Mouse (Mus musculus): ENCODE results near the gene Cap1. TPM values are rescaled to one million over a fixed set of nuclear protein-coding genes. Genes with fewer than 3 reads are reported as not detected.

Cap1 gene
- polyA plus RNA-seq, 1 experiment from 2014 or later: 70.2 TPM

DNA sequence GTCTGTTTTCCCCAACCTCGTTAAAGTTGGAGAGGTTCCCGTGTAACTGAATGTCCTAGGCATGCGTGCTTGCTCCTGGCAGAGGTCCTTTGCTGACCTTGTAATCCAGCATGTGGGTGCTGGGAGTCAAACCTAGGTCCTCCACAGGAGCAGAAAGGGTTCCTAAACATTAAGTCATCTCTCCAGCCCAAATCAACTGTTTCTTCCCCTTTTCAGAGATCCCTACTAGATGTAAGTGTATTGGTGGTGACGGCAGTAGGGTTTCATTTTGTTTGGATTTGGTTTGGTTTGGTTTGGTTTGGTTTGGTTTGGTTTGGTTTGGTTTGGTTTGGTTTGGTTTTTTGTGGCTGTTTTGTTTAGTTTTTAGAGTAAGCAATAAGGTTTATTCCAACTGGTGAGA lies 11.9 kb upstream of the Cap1 start:
- no peak overlapping the region for H3K27ac ChIP-seq (replicated peaks; ENCODE audit: low read depth, low read length)
- H3K27me3 ChIP-seq (replicated peaks; ENCODE audit: control insufficient read depth, insufficient read depth, low read length): no peaks in the 10 kb centered on the region
- no peaks in the 10 kb centered on the region for H3K36me3 ChIP-seq (ENCODE audit: control insufficient read depth, insufficient read depth, low read length)
- 84% methylated on average over 4 of the region's 4 CpGs for WGBS
- H3K4me1 ChIP-seq (ENCODE audit: control insufficient read depth, insufficient read depth, low read length): no peaks in the 10 kb centered on the region
- DNase-seq (ENCODE audit: low spot score) (no peak), ATAC-seq (ENCODE audit: low read depth) (no peak)
- no peaks in the 10 kb centered on the region for H3K9me3 ChIP-seq (ENCODE audit: control insufficient read depth, low read length)
- H3K9ac ChIP-seq (ENCODE audit: low read depth, low read length): no peak overlapping the region
- H3K4me2 ChIP-seq (ENCODE audit: low read depth, low read length): no peak overlapping the region
- no peak overlapping the region for H3K4me3 ChIP-seq (ENCODE audit: low read depth, low read length)

DNA sequence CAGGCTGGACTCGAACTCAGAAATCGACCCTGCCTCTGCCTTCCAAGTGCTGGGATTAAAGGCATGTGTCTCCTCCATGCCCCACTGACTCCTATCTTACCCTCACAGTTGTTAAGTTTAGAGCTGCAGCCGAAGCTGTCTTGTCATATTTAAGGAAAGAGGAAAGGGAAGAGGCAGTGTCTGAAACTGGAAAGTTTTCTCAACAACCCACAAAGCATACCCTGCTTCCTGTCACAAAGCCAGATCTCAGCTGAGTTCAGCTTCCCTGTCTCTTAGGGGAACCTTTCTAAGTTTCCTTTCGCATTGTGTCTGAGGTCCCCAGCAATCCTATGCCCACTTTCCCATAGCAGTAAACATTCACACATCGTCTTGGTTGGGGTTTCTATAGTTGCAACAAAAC lies 6.3 kb upstream of the Cap1 start:
- H3K27me3 ChIP-seq (replicated peaks; ENCODE audit: control insufficient read depth, insufficient read depth, low read length): no peaks in the 10 kb centered on the region
- ATAC-seq (ENCODE audit: low read depth) (no peak), DNase-seq (ENCODE audit: low spot score) (no peak)
- 71% methylated on average over 5 of the region's 5 CpGs for WGBS
- no peaks in the 10 kb centered on the region for H3K36me3 ChIP-seq (ENCODE audit: control insufficient read depth, insufficient read depth, low read length)
- H3K9ac ChIP-seq (ENCODE audit: low read depth, low read length): no peak overlapping the region
- peaks cover 1% of the 10 kb centered on the region; the same call in 1 of the 2 replicates for H3K4me1 ChIP-seq (ENCODE audit: control insufficient read depth, insufficient read depth, low read length)
- no peak overlapping the region for H3K27ac ChIP-seq (replicated peaks; ENCODE audit: low read depth, low read length)
- H3K4me3 ChIP-seq (ENCODE audit: low read depth, low read length): no peak overlapping the region
- H3K4me2 ChIP-seq (ENCODE audit: low read depth, low read length): no peak overlapping the region
- no peaks in the 10 kb centered on the region for H3K9me3 ChIP-seq (ENCODE audit: control insufficient read depth, low read length)

GRCm38 (mm10) chr4:122891597-122891996 lies 5.7 kb upstream of the Cap1 start:
- Histone ChIP-seq H3K36me3 (ENCODE audit: control insufficient read depth, insufficient read depth, low read length) (no peaks in the 10 kb centered on the region), H3K4me1 (ENCODE audit: control insufficient read depth, insufficient read depth, low read length) (peaks cover 5% of the 10 kb centered on the region), H3K9me3 (ENCODE audit: control insufficient read depth, low read length) (no peaks in the 10 kb centered on the region), H3K4me3 (ENCODE audit: low read depth, low read length) (no peak overlapping the region), H3K27me3 (replicated peaks; ENCODE audit: control insufficient read depth, insufficient read depth, low read length) (no peaks in the 10 kb centered on the region), H3K9ac (ENCODE audit: low read depth, low read length) (no peak overlapping the region), H3K27ac (replicated peaks; ENCODE audit: low read depth, low read length) (no peak overlapping the region), H3K4me2 (ENCODE audit: low read depth, low read length) (no peak overlapping the region)
- WGBS: 24% methylated on average over 1 of the region's 1 CpGs
- no peak for ATAC-seq (ENCODE audit: low read depth)
- no peak for DNase-seq (ENCODE audit: low spot score)

DNA sequence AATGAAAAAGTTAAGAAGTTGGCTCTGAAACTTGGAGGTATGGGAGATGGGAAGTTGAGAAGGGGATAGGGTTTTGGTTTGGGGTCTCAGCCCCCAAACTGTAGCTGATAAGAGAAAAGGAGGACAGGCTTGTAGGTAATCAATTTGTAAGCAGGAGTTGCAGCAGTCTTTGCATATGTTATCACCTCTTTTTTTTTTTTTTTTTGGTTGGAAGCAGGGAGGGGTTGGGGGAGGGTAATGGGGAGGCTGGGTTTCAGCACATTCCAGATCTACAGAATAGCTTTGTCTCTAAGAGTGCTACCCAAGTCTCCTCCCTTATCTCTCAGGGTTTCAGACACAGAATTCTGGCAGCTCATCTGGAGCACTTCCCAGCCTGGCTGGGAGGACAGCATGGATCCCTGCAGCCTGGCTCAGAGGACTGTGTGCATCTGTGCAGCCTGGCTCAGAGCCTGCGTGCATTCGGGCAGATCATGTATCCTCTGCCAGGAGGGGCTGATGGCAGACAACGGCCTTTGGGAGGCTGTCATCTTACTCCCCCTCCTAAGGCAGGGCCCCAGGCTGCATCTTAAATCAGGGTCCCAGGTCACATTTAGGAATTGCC lies 5.1 kb upstream of the Cap1 start:
- DNase-seq (ENCODE audit: low spot score) (peak; percentile 89), ATAC-seq (ENCODE audit: low read depth) (peak; percentile 48)
- WGBS: 2% methylated on average over 3 of the region's 3 CpGs
- no peak overlapping the region for H3K4me3 ChIP-seq (ENCODE audit: low read depth, low read length)
- H3K27me3 ChIP-seq (replicated peaks; ENCODE audit: control insufficient read depth, insufficient read depth, low read length): no peaks in the 10 kb centered on the region
- H3K27ac ChIP-seq (replicated peaks; ENCODE audit: low read depth, low read length): peak overlapping the region; percentile 56
- H3K9me3 ChIP-seq (ENCODE audit: control insufficient read depth, low read length): no peaks in the 10 kb centered on the region
- H3K4me2 ChIP-seq (ENCODE audit: low read depth, low read length): no peak overlapping the region
- peaks cover 5% of the 10 kb centered on the region for H3K4me1 ChIP-seq (ENCODE audit: control insufficient read depth, insufficient read depth, low read length)
- no peaks in the 10 kb centered on the region for H3K36me3 ChIP-seq (ENCODE audit: control insufficient read depth, insufficient read depth, low read length)
- H3K9ac ChIP-seq (ENCODE audit: low read depth, low read length): no peak overlapping the region

GRCm38 (mm10) chr4:122887336-122887735 lies 1.5 kb upstream of the Cap1 start:
- peak overlapping the region; percentile 93 for H3K4me2 ChIP-seq (ENCODE audit: low read depth, low read length)
- ATAC-seq (ENCODE audit: low read depth): no peak
- H3K4me3 ChIP-seq (ENCODE audit: low read depth, low read length): peak overlapping the region; percentile 86
- no peaks in the 10 kb centered on the region for H3K36me3 ChIP-seq (ENCODE audit: control insufficient read depth, insufficient read depth, low read length)
- no peaks in the 10 kb centered on the region for H3K9me3 ChIP-seq (ENCODE audit: control insufficient read depth, low read length)
- 0 out of 2 replicates have a peak overlapping the region, but pooled peaks have one; percentile 87 for H3K9ac ChIP-seq (ENCODE audit: low read depth, low read length)
- DNase-seq (ENCODE audit: low spot score): no peak
- WGBS: 65% methylated on average over 2 of the region's 2 CpGs
- peak overlapping the region; percentile 99 for H3K27ac ChIP-seq (replicated peaks; ENCODE audit: low read depth, low read length)
- peaks cover 18% of the 10 kb centered on the region for H3K4me1 ChIP-seq (ENCODE audit: control insufficient read depth, insufficient read depth, low read length)
- no peaks in the 10 kb centered on the region for H3K27me3 ChIP-seq (replicated peaks; ENCODE audit: control insufficient read depth, insufficient read depth, low read length)

- Histone ChIP-seq H3K9me3 (ENCODE audit: control insufficient read depth, low read length) (no peaks in the 10 kb centered on the region), H3K27me3 (replicated peaks; ENCODE audit: control insufficient read depth, insufficient read depth, low read length) (no peaks in the 10 kb centered on the region), H3K4me1 (ENCODE audit: control insufficient read depth, insufficient read depth, low read length) (peaks cover 18% of the 10 kb centered on the region), H3K4me2 (ENCODE audit: low read depth, low read length) (peak overlapping the region; percentile 93), H3K27ac (replicated peaks; ENCODE audit: low read depth, low read length) (peak overlapping the region; percentile 99), H3K4me3 (ENCODE audit: low read depth, low read length) (peak overlapping the region; percentile 86), H3K9ac (ENCODE audit: low read depth, low read length) (peak overlapping the region; percentile 87), H3K36me3 (ENCODE audit: control insufficient read depth, insufficient read depth, low read length) (no peaks in the 10 kb centered on the region)
- no peak for DNase-seq (ENCODE audit: low spot score)
- ATAC-seq (ENCODE audit: low read depth): peak; percentile 0; the same call in 1 of the 2 replicates
- WGBS: 3% methylated on average over 19 of the region's 19 CpGs
These were observed 861 bp upstream of the Cap1 start for GRCm38 (mm10) chr4:122886579-122887254.

DNA sequence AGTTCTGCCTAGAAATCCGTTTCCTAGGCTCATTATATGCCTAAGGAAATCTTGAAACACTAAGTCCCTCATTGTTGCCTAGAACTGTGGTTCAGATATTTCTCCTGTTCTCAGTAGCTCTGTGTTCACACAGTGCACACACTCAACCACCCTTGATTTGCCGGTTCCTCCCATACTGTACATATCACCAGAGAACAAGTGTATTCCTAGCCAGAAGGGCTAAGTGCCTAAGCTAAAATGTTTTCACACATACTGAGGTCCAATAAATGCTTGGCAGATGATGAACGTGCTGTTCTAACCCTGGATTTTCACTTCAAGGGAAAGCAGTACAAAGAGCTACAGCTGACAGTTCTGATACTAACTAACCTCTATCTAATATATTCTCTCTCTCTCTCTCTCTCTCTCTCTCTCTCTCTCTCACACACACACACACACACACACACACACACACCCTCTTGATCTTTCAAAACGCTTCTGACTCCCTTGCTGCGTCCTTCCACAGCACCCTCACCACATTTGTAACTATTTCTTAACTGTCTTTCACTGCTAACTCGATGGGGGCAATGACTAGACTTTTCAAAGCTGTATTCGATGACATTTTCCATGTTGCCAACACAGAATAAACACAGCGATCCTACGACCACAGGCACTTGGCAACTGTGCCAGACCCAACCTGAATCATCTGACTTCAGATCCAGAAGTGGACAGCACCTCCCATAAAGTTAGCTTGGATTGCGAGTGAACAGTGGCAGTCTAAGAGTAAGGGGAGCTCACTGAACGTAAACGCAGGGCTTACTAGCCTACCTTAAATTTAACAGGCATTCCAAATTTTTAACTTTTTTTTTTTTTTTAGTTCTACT lies 1.1 kb downstream of the Cap1 start:
- peak overlapping the region; percentile 86 for H3K4me3 ChIP-seq (ENCODE audit: low read depth, low read length)
- H3K9me3 ChIP-seq (ENCODE audit: control insufficient read depth, low read length): no peaks in the 10 kb centered on the region
- 32% methylated on average over 12 of the region's 12 CpGs for WGBS
- no peaks in the 10 kb centered on the region for H3K27me3 ChIP-seq (replicated peaks; ENCODE audit: control insufficient read depth, insufficient read depth, low read length)
- H3K9ac ChIP-seq (ENCODE audit: low read depth, low read length): peak overlapping the region; percentile 87
- H3K27ac ChIP-seq (replicated peaks; ENCODE audit: low read depth, low read length): peak overlapping the region; percentile 99
- ATAC-seq (ENCODE audit: low read depth): no peak
- H3K4me2 ChIP-seq (ENCODE audit: low read depth, low read length): peak overlapping the region; percentile 74
- H3K4me1 ChIP-seq (ENCODE audit: control insufficient read depth, insufficient read depth, low read length): peaks cover 21% of the 10 kb centered on the region
- H3K36me3 ChIP-seq (ENCODE audit: control insufficient read depth, insufficient read depth, low read length): no peaks in the 10 kb centered on the region
- no peak for DNase-seq (ENCODE audit: low spot score)

GRCm38 (mm10) chr4:122884051-122884450 lies 1.8 kb downstream of the Cap1 start:
- Histone ChIP-seq H3K9ac (ENCODE audit: low read depth, low read length) (no peak overlapping the region), H3K27ac (replicated peaks; ENCODE audit: low read depth, low read length) (peak overlapping the region; percentile 35; the same call in 1 of the 2 replicates), H3K4me1 (ENCODE audit: control insufficient read depth, insufficient read depth, low read length) (peaks cover 21% of the 10 kb centered on the region), H3K36me3 (ENCODE audit: control insufficient read depth, insufficient read depth, low read length) (no peaks in the 10 kb centered on the region), H3K9me3 (ENCODE audit: control insufficient read depth, low read length) (no peaks in the 10 kb centered on the region), H3K4me3 (ENCODE audit: low read depth, low read length) (peak overlapping the region; percentile 86; the same call in 1 of the 2 replicates), H3K4me2 (ENCODE audit: low read depth, low read length) (peak overlapping the region; percentile 74), H3K27me3 (replicated peaks; ENCODE audit: control insufficient read depth, insufficient read depth, low read length) (no peaks in the 10 kb centered on the region)
- no peak for DNase-seq (ENCODE audit: low spot score)
- 68% methylated on average over 2 of the region's 2 CpGs for WGBS
- ATAC-seq (ENCODE audit: low read depth): no peak

All from embryonic facial prominence, embryonic 14.5 days (tissue).